Mouse (Mus musculus): ENCODE data around the gene Gm21897. TPM values are rescaled to one million over a fixed set of nuclear protein-coding genes. Genes with fewer than 3 reads are reported as not detected.
"Not testable (repeated sequence)": the region's sequence is repeated elsewhere in the genome, so short reads cannot be mapped to it uniquely, and the experiment has no call there.

Gm21897 gene
- polyA plus RNA-seq (2012; rRNA removed), result not detected in 2 replicates

- DNase-seq (ENCODE audit: extremely low spot score in 1 of 2, low spot score in 1 of 2), result not testable (repeated sequence)
Measured at GRCm38 (mm10) chr16:15317158-15317557, at the start of gene Gm21897. Gm21897 (plus strand) TSS chr16:15317458.

DNA sequence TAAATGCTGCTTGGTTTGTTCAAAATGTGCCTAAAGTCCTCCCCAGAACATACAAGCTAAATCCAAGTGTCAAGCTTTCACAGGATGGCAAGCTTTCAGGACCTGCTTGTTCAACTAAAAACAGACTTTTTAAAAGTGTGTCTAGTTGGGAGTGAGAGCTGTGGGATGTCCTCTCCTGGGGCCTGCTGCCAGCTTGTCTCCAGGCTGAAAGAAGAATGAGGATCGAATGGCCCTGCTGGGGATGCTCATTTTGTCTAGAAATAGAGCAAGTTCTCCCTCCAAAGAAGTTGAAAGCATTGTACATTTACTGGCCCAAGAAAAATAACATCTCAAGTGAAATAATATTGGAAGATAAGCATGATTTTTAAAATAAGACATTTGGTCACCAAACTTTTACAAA, 45.0 kb upstream of the Gm21897 start:
- DNase-seq (ENCODE audit: extremely low spot score in 1 of 2, low spot score in 1 of 2), result no peak

DNA sequence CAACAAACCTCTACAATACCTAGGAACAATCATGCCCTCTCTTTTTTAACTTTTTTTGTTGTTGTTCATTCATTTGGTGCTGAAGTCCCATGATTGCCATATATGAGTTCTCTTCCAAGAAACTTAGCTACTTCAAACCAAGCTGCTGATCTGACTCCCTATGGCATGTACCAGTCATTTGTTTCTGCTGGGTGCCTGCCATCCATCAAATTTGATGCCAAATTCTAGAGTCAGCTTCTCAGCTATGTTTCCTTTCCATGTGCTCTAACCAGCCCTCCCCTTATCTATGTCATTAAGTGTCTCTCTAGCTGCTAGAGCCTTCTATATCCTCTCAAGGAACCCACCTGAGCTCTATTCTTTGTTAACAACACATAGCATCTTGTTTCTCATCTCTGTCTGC, 39.8 kb upstream of the Gm21897 start:
- no peak for DNase-seq (ENCODE audit: extremely low spot score in 1 of 2, low spot score in 1 of 2)

GRCm38 (mm10) chr16:15293041-15293440, 24.2 kb upstream of the Gm21897 start:
- DNase-seq (ENCODE audit: extremely low spot score in 1 of 2, low spot score in 1 of 2), result no peak

DNA sequence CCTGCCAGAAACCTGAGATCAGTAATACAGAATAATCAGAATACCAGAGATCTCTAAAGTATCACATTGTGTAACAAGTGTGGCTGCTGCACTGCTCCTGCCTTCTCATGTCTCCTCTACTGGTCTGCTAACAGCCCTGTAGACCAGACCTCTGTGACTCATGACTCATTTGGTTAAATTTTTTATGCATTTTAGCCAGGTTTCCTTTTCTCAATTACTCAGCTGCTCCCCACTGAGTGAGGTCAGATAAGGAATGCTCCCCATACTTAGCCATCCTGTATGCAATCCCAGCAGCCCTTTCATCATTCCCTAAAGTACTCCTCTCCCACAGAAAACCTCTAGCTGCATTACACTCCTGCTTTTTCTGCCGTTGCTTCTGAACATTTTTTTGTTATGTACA, 23.0 kb upstream of the Gm21897 start:
- no peak for DNase-seq (ENCODE audit: extremely low spot score in 1 of 2, low spot score in 1 of 2)

DNA sequence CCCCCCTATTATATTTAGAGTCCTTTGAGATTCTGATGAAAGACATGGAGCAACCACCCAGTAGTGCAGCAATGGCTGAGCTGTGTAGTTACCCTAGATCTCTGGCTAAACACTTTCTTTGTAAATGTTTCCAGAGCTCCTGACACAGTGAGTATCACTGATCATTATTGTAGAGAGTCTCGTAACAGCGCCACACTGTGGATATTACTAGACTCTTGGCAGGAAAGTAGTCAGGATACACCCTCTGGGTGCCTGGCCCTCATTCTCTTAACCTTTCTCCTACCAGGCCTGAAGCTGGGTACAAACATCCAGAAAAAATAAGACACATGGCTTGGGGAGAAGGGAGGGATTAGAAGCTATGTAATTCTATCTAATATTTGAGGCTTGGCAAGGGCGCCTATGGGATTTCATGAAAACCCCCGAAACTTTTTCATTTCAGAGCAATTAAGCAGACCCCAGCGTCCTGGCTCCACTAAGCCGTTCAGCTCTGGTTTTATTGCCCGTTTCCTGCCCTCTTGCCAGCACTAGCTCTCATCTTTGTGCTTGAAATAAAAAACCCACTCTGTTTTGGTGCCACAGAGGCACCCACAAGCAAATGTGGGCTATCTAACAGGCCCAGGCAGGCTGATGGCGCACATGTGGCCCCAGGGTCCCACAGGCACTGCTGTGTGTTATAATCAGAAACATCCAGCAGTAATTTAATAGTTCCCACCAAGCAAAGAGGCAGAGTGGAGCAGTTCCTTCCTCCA, 22.2 kb upstream of the Gm21897 start:
- DNase-seq (ENCODE audit: extremely low spot score in 1 of 2, low spot score in 1 of 2), result peak in 1 of 2 experiments; percentile 5

DNA sequence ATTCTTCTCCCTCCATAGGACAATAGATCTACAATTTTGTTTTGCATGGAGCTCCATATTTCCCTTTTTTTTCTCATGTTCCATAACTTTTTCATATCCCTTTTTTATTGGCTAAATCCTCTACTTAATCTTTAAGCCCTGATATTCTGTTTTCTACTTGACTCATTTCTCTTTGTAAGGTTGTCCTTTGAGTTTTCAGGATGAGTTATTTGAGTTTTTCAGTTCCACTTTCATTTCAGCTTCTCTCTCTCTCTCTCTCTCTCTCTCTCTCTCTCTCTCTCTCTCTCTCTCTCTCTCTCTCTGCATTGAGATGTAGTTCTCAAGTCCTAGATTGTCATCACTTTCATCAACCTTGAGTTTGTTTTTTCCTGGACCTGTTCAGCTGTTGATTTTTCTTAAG, 17.3 kb downstream of the Gm21897 start:
- no peak for DNase-seq (ENCODE audit: extremely low spot score in 1 of 2, low spot score in 1 of 2)

DNA sequence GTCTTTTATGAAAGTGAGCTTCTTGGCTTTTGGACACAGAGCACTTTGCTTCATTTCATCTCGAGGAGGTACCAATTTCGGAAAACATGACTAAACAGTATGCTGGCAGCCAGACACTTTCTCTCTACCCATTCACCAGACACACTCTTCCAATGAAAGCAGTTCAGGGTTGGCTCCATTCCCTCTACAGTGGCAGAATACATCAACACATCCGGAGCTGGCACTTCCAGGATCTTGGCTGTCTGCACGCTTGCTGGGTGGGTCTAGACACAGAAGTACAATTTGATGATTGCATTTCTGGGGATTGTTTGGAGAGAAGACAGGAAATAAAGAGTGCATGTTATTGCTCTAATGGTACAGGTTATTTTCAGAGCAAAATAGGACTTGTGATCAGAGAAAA, 21.8 kb downstream of the Gm21897 start:
- peak; percentile 32 to 58 for DNase-seq (ENCODE audit: extremely low spot score in 1 of 2, low spot score in 1 of 2)

- no peak for DNase-seq (ENCODE audit: extremely low spot score in 1 of 2, low spot score in 1 of 2)
Measured at GRCm38 (mm10) chr16:15346045-15346444, 28.8 kb downstream of the Gm21897 start.

GRCm38 (mm10) chr16:15349381-15349780, 32.1 kb downstream of the Gm21897 start:
- DNase-seq (ENCODE audit: extremely low spot score in 1 of 2, low spot score in 1 of 2), result no peak

- peak in 1 of 2 experiments; percentile 11 for DNase-seq (ENCODE audit: extremely low spot score in 1 of 2, low spot score in 1 of 2)
Measured at GRCm38 (mm10) chr16:15351301-15351700, 34.0 kb downstream of the Gm21897 start.

DNA sequence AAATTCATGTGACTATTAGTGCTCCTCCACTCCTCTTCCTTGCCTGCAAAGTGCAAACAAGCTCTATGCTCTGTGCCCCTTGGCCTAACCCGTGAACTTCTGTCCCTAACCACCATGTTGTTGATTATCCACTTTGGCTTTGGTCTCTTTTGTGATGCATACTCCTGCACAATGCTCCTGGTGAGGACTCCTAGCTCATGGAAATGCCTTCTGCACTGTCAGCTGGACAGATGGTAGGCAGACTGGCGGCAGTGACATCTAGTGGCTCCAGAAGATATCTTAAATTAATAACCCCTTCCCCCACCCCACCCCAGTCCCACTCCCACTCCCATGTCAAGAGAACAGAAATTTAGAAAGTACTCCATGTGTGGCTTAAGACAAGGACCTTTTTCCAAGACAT, 35.1 kb downstream of the Gm21897 start:
- no peak for DNase-seq (ENCODE audit: extremely low spot score in 1 of 2, low spot score in 1 of 2)

- DNase-seq (ENCODE audit: extremely low spot score in 1 of 2, low spot score in 1 of 2), result no peak
Measured at GRCm38 (mm10) chr16:15354901-15355300, 37.6 kb downstream of the Gm21897 start.

GRCm38 (mm10) chr16:15355339-15355738, 38.1 kb downstream of the Gm21897 start:
- DNase-seq (ENCODE audit: extremely low spot score in 1 of 2, low spot score in 1 of 2), result no peak

GRCm38 (mm10) chr16:15357766-15358165, 40.5 kb downstream of the Gm21897 start:
- peak in 1 of 2 experiments; percentile 41 for DNase-seq (ENCODE audit: extremely low spot score in 1 of 2, low spot score in 1 of 2)

- DNase-seq (ENCODE audit: extremely low spot score in 1 of 2, low spot score in 1 of 2), result no peak
Measured at GRCm38 (mm10) chr16:15359110-15359782, 42.0 kb downstream of the Gm21897 start.

- no peak for DNase-seq (ENCODE audit: extremely low spot score in 1 of 2, low spot score in 1 of 2)
Measured at GRCm38 (mm10) chr16:15360825-15361224, 43.6 kb downstream of the Gm21897 start.
